Mouse (Mus musculus) neutrophil, adult 65 days (primary cell): ENCODE results near the gene Slc12a3. TPM values are rescaled to one million over a fixed set of nuclear protein-coding genes. Genes with fewer than 3 reads are reported as not detected.

ENCODE experiments used
- total RNA-seq: library from RNA; stranded (reverse); gene quantifications from 2 replicates; pipeline ENCODE4 v1.2.4, GENCODE M21; 2023

Gene Slc12a3
- total RNA-seq = 2.1 and 2.7 TPM in 2 replicates

GRCm38 (mm10) chr8:94328932-94329728 lies at the start of gene Slc12a3:
Slc12a3 (plus strand) TSS chr8:94329201.

GRCm38 (mm10) chr8:94386214-94387026 lies 57.4 kb downstream of the Slc12a3 start, which contains the start of gene Herpud1:
Herpud1 (plus strand) TSS chr8:94386438.

Other genes starting within 250 kb of the Slc12a3 start
- 1.3 and 3.7 TPM in 2 replicates for gene Bbs2, start 230.3 kb upstream of the Slc12a3 start, total RNA-seq
- gene Mt4, start 192.0 kb upstream of the Slc12a3 start, total RNA-seq = not detected in 2 replicates
- gene Mt3, start 176.6 kb upstream of the Slc12a3 start, total RNA-seq = not detected in 2 replicates
- 2.6 and 3.3 TPM in 2 replicates for gene Mt2, start 156.5 kb upstream of the Slc12a3 start, total RNA-seq
- gene Mt1, start 150.1 kb upstream of the Slc12a3 start, total RNA-seq = 38.1 and 47.4 TPM in 2 replicates
- 13.7 and 17.6 TPM in 2 replicates for gene Nup93, start 114.6 kb upstream of the Slc12a3 start, total RNA-seq
- 200 and 227 TPM in 2 replicates for gene Herpud1, start 57.2 kb downstream of the Slc12a3 start, total RNA-seq
- 12.1 and 18.9 TPM in 2 replicates for gene Nlrc5, start 105.2 kb downstream of the Slc12a3 start, total RNA-seq
- 138 and 192 TPM in 2 replicates for gene Cpne2, start 203.8 kb downstream of the Slc12a3 start, total RNA-seq